Mouse (Mus musculus) heart, adult 2 months (tissue): Measurements from ENCODE around the gene Gm47995. TPM values are rescaled to one million over a fixed set of nuclear protein-coding genes. Genes with fewer than 3 reads are reported as not detected.
"Not testable (repeated sequence)": the region's sequence is repeated elsewhere in the genome, so short reads cannot be mapped to it uniquely, and the experiment has no call there.

Source experiments
- DNase-seq, 2 experiments: peaks; one replicate each; pipeline ENCODE4 v3.0.0; 2021
- H3K27ac ChIP-seq: fragments of 200-600 bp; 2 replicates; pipeline ENCODE4 v1.8.1; 2022
- H3K27me3 ChIP-seq: fragments of 200-500 bp; 2 replicates; pipeline ENCODE4 v1.6.1; 2012; ENCODE audit warnings: mild to moderate bottlenecking, low read length, inconsistent platforms, mixed read lengths; ENCODE audit not compliant: control insufficient read depth, insufficient read depth
- H3K36me3 ChIP-seq: fragments of 200-500 bp; 2 replicates; pipeline ENCODE4 v1.6.1; 2012; ENCODE audit warnings: low read length, inconsistent platforms; ENCODE audit not compliant: control insufficient read depth, insufficient read depth
- H3K4me1 ChIP-seq: fragments of 200-500 bp; 2 replicates; pipeline ENCODE4 v1.6.1; 2011; ENCODE audit warnings: low read length; ENCODE audit not compliant: control insufficient read depth, insufficient read depth
- H3K4me3 ChIP-seq: fragments of 200-600 bp; 2 replicates; pipeline ENCODE4 v1.8.1; 2022
- H3K79me2 ChIP-seq: fragments of 200-500 bp; replicated peaks from 2 replicates; pipeline ENCODE4 v1.6.1; 2012; ENCODE audit warnings: mild to moderate bottlenecking, inconsistent platforms, low read length, moderate library complexity, mixed read lengths; ENCODE audit not compliant: control insufficient read depth, insufficient read depth
- H3K9ac ChIP-seq: fragments of 200-500 bp; 2 replicates; pipeline ENCODE4 v1.6.1; 2012; ENCODE audit warnings: low read depth, mild to moderate bottlenecking, control low read depth, inconsistent platforms, low read length, mixed read lengths
- CTCF ChIP-seq: fragments of 200-600 bp; IDR thresholded peaks from 2 replicates; pipeline ENCODE4 v1.8.1; 2022; ENCODE audit warnings: antibody characterized with exemption, mild to moderate bottlenecking, moderate library complexity
- EP300 ChIP-seq: fragments of 200-500 bp; IDR thresholded peaks from 2 replicates; pipeline ENCODE4 v1.6.1; 2011; ENCODE audit warnings: low read depth, low read length, control low read depth; ENCODE audit not compliant: insufficient read depth
- POLR2A ChIP-seq: fragments of 200-500 bp; IDR thresholded peaks from 2 replicates; pipeline ENCODE4 v1.6.1; 2011; ENCODE audit warnings: mild to moderate bottlenecking, low read depth, low read length, control low read depth; ENCODE audit not compliant: insufficient read depth
- WGBS: fragments of 180-500 bp; shearing (Covaris S2); methylation state at CpG from one replicate; pipeline ENCODE4 v1.1.7; 2018; 5-methylcytosine and 5-hydroxymethylcytosine counted together
- intact Hi-C: fragments of 180-260 bp; cut with DNase I; formaldehyde crosslinking; loops from one replicate; pipeline ENCODE4 v1.15.1; 2025
- long read RNA-seq: library from polyadenylated mRNA; stranded (forward); transcript quantifications from one replicate; pipeline ENCODE4 v2.0.0, GENCODE M21; 2021
- polyA plus RNA-seq: library from polyadenylated mRNA; depleted of rRNA; stranded (reverse); fragments of >200 nt; gene quantifications from 2 replicates; pipeline ENCODE4 v1.2.3, GENCODE M21; 2012; rRNA removed
- total RNA-seq, 2 experiments: library from RNA; stranded (reverse); gene quantifications; 2 replicates each; pipeline ENCODE4 v1.2.3; 2021

The Gm47995 gene
- total RNA-seq: not detected
- 0.53 TPM in 1 of 2 replicates, not detected in the other for polyA plus RNA-seq
- long read RNA-seq: 0 reads

GRCm38 (mm10) chr1:151198120-151198519 lies at the start of gene Gm47995:
Gm47995 (plus strand) TSS chr1:151198448.
- DNase-seq, H3K27me3 ChIP-seq, H3K4me1 ChIP-seq, H3K79me2 ChIP-seq, H3K9ac ChIP-seq, H3K27ac ChIP-seq, H3K36me3 ChIP-seq, intact Hi-C loops, H3K4me3 ChIP-seq: not testable (repeated sequence)
- WGBS: 90% methylated on average over 4 of the region's 4 CpGs

GRCm38 (mm10) chr1:151150211-151150610 lies 48.0 kb upstream of the Gm47995 start:
- no peak overlapping the region for H3K9ac ChIP-seq
- WGBS: 94% methylated on average over 7 of the region's 7 CpGs
- H3K27me3 ChIP-seq: no peaks in the 10 kb centered on the region
- DNase-seq: no peak
- no peak overlapping the region for H3K27ac ChIP-seq
- H3K36me3 ChIP-seq: peaks cover 2% of the 10 kb centered on the region; the same call in 1 of the 2 replicates
- intact Hi-C loops: no loop called here
- no peak for TF ChIP-seq POLR2A
- no peak for TF ChIP-seq CTCF
- no peak for TF ChIP-seq EP300
- H3K4me1 ChIP-seq: no peaks in the 10 kb centered on the region
- H3K79me2 ChIP-seq: no peaks in the 10 kb centered on the region
- no peak overlapping the region for H3K4me3 ChIP-seq

- H3K27ac ChIP-seq: no peak overlapping the region
- no peak overlapping the region for H3K9ac ChIP-seq
- H3K79me2 ChIP-seq: no peaks in the 10 kb centered on the region
- no peak for DNase-seq
- TF ChIP-seq CTCF: no peak
- no peak for TF ChIP-seq POLR2A
- TF ChIP-seq EP300: no peak
- H3K27me3 ChIP-seq: no peaks in the 10 kb centered on the region
- H3K4me1 ChIP-seq: no peaks in the 10 kb centered on the region
- H3K36me3 ChIP-seq: no peaks in the 10 kb centered on the region
- H3K4me3 ChIP-seq: no peak overlapping the region
- WGBS: 56% methylated on average over 2 of the region's 2 CpGs
- intact Hi-C loops: no loop called here
Measured at GRCm38 (mm10) chr1:151151089-151151488, 47.2 kb upstream of the Gm47995 start.

GRCm38 (mm10) chr1:151153056-151153652 lies 45.1 kb upstream of the Gm47995 start:
- 40% methylated on average over 6 of the region's 6 CpGs for WGBS
- intact Hi-C loops: no loop called here

GRCm38 (mm10) chr1:151154131-151154530 lies 44.1 kb upstream of the Gm47995 start:
- H3K36me3 ChIP-seq, intact Hi-C loops, H3K4me1 ChIP-seq, H3K27me3 ChIP-seq, H3K27ac ChIP-seq, H3K9ac ChIP-seq, DNase-seq, H3K79me2 ChIP-seq, H3K4me3 ChIP-seq: not testable (repeated sequence)
- WGBS: 87% methylated on average over 9 of the region's 9 CpGs

More at GRCm38 (mm10) chr1:151153056-151153652, 45.1 kb upstream of the Gm47995 start:
- Histone ChIP-seq H3K9ac (no peak overlapping the region), H3K27me3 (no peaks in the 10 kb centered on the region), H3K79me2 (no peaks in the 10 kb centered on the region), H3K4me3 (no peak overlapping the region), H3K36me3 (no peaks in the 10 kb centered on the region; the same call in 1 of the 2 replicates), H3K4me1 (no peaks in the 10 kb centered on the region; the same call in 1 of the 2 replicates), H3K27ac (peak overlapping the region; percentile 40; the same call in 1 of the 2 replicates)
- peak in 1 of 2 experiments; percentile 15 for DNase-seq
- no peak for TF ChIP-seq POLR2A
- peak; percentile 81 for TF ChIP-seq EP300
- TF ChIP-seq CTCF: no peak

GRCm38 (mm10) chr1:151156129-151156528 lies 42.1 kb upstream of the Gm47995 start:
- WGBS: 81% methylated on average over 3 of the region's 3 CpGs
- intact Hi-C loops: no loop called here

More at GRCm38 (mm10) chr1:151156129-151156528, 42.1 kb upstream of the Gm47995 start:
- Histone ChIP-seq H3K27ac (peak overlapping the region; percentile 2), H3K4me3 (no peak overlapping the region), H3K27me3 (no peaks in the 10 kb centered on the region), H3K79me2 (no peaks in the 10 kb centered on the region), H3K36me3 (no peaks in the 10 kb centered on the region; the same call in 1 of the 2 replicates), H3K4me1 (no peaks in the 10 kb centered on the region; the same call in 1 of the 2 replicates), H3K9ac (no peak overlapping the region)
- no peak for TF ChIP-seq EP300
- no peak for TF ChIP-seq POLR2A
- no peak for TF ChIP-seq CTCF
- DNase-seq: no peak
